Mouse (Mus musculus) cortical plate, adult 2 months (tissue): ENCODE measurements around the gene Gkn2.

Source experiments
- CTCF ChIP-seq: fragments of 200-500 bp; IDR thresholded peaks from 2 replicates; pipeline ENCODE4 v1.5.1; 2011; ENCODE audit warnings: mild to moderate bottlenecking, control low read depth, low read length; ENCODE audit not compliant: insufficient read depth; ENCODE audit errors: extremely low read depth
- POLR2A ChIP-seq: fragments of 200-500 bp; IDR thresholded peaks from 2 replicates; pipeline ENCODE4 v1.6.1; 2011; ENCODE audit warnings: mild to moderate bottlenecking, low read length, control low read depth; ENCODE audit not compliant: insufficient read depth; ENCODE audit errors: extremely low read depth

- no peak for TF ChIP-seq CTCF
- no peak for TF ChIP-seq POLR2A
These were observed 18.7 kb upstream of the Gkn2 start for GRCm38 (mm10) chr6:87354441-87354840.
